Mouse (Mus musculus): ENCODE results near the gene Gm9747. TPM values are rescaled to one million over a fixed set of nuclear protein-coding genes. Genes with fewer than 3 reads are reported as not detected.

Gene Gm9747
- 25.5 and 29.0 TPM in 2 replicates for polyA plus RNA-seq (2015; fragmentation: Nextera tagmentation; extraction: Ambion mirVana)

DNA sequence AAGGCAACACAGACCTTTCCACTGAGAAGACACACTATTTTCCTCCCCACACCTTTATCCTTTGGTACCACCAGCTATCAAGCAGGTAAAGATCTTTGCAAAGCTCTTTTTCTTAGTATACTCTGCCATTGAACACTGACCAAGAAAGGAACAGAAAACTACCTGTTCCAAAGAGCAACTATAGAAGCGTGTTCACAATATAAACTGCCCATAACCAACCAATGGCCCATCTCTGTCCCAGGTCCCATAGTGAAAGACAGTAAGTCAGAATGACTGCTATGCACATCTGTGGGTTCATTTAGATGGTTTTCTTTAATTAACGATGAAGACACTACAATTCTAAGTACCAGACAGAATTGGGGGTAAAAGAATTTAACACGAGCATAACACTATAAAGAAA lies at the start of gene Gm9747:
Gene Gm9747 (plus strand): TSS at position 301 of the 400 bp plus-strand sequence.
- Histone ChIP-seq H3K27ac (no peak within 1 kb of the TSS), H3K36me3 (peaks cover 32% of the 10 kb centered on the region), H3K27me3 (no peaks in the 10 kb centered on the region), H3K4me2 (no peak within 1 kb of the TSS), H3K9me3 (no peaks in the 10 kb centered on the region), H3K4me1 (no peaks in the 10 kb centered on the region), H3K4me3 (no peak within 1 kb of the TSS), H3K9ac (no peak within 1 kb of the TSS)
- no peak for ATAC-seq (ENCODE audit: insufficient number of reproducible peaks, insufficient read depth, low FRiP score, low TSS enrichment, low read depth)
- 91% methylated on average over 3 of the region's 3 CpGs for WGBS

DNA sequence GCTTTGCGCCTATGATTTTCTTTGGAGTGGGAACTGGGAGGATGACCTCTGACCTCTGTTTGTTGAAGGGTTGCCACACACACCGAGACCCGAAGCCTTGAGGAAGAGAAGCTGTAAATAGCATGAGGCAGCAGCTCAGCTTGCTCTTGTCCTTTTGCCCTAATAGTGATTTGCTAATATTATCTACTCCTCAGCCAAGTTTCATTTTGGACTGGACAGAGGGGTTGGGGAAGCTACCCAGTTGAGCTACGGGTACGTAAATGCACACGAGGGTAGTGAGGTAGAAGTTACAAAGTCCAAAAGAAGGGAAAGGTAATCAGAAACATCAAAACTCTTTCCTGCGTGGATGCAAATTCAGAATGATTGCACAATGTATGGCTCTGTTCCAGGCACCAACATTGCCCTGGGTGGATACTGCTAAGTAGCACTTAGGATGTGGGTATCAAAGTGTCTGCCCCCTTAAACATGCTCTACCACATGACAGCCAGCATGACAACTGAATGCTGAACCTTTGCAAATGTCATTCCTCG lies 48.9 kb upstream of the Gm9747 start:
- no peak overlapping the region for H3K27ac ChIP-seq
- no peaks in the 10 kb centered on the region for H3K27me3 ChIP-seq
- no peak overlapping the region for H3K4me3 ChIP-seq
- no peaks in the 10 kb centered on the region for H3K36me3 ChIP-seq
- ATAC-seq (ENCODE audit: insufficient number of reproducible peaks, insufficient read depth, low FRiP score, low TSS enrichment, low read depth), result no peak
- no peak overlapping the region for H3K9ac ChIP-seq
- 66% methylated on average over 8 of the region's 8 CpGs for WGBS
- no peaks in the 10 kb centered on the region for H3K4me1 ChIP-seq
- H3K9me3 ChIP-seq, result no peaks in the 10 kb centered on the region
- H3K4me2 ChIP-seq, result no peak overlapping the region

DNA sequence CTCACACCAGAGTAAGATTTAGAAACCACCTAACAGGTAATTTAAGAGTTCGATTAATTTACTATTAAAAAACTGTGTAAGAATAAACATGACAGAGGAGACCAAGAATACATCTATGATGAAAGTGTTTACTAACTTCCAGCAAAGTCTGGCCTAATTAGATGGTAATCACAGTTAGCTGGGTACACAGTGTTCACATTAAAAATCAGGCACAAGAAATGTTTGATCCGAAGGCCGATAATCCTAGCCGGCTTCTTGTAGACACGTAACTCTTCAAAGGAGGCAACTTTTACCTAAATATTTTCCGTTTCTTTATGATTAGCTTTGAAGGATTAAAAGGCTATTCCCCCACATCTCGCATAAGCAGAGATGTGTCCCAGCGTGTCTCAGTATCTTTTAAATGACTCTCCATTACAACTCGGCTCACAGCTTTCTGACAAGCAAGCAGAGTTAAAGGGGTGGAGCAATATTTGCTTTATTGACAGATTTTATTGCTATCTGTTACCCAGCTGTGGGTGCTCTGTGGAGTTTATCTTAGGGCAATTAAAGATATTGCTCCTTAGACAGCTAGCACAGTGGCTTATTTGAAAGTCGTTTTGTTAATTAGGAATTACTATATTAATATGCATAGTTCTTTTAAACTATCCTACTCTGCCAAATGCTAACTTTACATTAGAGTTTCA lies 44.2 kb upstream of the Gm9747 start:
- Histone ChIP-seq H3K4me3 (no peak overlapping the region), H3K9me3 (no peaks in the 10 kb centered on the region), H3K27ac (no peak overlapping the region), H3K27me3 (no peaks in the 10 kb centered on the region), H3K9ac (no peak overlapping the region), H3K36me3 (no peaks in the 10 kb centered on the region), H3K4me2 (no peak overlapping the region), H3K4me1 (peaks cover 8% of the 10 kb centered on the region; the same call in 1 of the 2 replicates)
- no peak for ATAC-seq (ENCODE audit: insufficient number of reproducible peaks, insufficient read depth, low FRiP score, low TSS enrichment, low read depth)
- 74% methylated on average over 10 of the region's 10 CpGs for WGBS

DNA sequence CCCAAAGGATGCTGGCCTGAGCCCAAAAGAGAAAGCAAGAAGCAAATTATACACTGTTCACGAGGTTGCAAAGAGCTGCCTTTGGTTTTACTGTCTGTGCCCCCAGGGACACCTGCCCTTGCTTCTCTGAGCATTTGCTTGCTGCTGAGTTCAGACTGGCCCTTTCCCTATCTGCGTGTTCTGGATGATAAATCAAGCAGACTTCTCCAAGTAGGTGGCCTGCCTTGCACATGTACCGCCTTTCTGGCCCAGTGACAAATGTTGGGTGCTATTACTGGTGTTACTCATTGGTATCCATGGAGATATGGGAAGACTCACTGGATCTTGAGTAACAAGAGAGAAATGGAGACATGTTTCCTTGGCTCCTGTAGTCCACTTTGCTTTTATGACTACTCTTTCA lies 43.4 kb upstream of the Gm9747 start:
- Histone ChIP-seq H3K27ac (no peak overlapping the region), H3K36me3 (no peaks in the 10 kb centered on the region), H3K9ac (no peak overlapping the region), H3K27me3 (no peaks in the 10 kb centered on the region), H3K4me2 (no peak overlapping the region), H3K4me3 (no peak overlapping the region), H3K9me3 (no peaks in the 10 kb centered on the region), H3K4me1 (peaks cover 8% of the 10 kb centered on the region; the same call in 1 of the 2 replicates)
- WGBS, result 46% methylated on average over 3 of the region's 3 CpGs
- no peak for ATAC-seq (ENCODE audit: insufficient number of reproducible peaks, insufficient read depth, low FRiP score, low TSS enrichment, low read depth)

DNA sequence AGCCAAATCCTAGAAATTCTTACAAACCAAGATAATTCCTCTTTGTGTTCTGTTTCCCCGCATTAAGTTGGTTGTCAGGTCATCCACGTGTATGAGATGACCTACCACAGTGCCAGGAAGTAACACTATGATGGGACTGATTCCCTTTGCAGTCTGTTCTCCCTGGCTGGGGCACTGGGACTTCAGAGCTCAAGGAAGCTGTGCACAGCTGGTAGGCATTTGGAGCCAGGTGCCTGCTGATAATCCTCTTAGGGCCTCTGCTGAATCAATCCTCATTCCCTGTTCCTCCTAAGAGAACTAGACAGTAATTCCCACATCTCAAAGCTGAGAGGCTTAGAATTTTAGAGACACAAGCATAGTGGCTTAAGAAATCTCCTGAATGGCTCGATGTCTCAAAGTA lies 41.3 kb upstream of the Gm9747 start:
- peaks cover 8% of the 10 kb centered on the region; the same call in 1 of the 2 replicates for H3K4me1 ChIP-seq
- ATAC-seq (ENCODE audit: insufficient number of reproducible peaks, insufficient read depth, low FRiP score, low TSS enrichment, low read depth), result no peak
- no peaks in the 10 kb centered on the region for H3K9me3 ChIP-seq
- no peaks in the 10 kb centered on the region for H3K36me3 ChIP-seq
- WGBS, result 38% methylated on average over 3 of the region's 3 CpGs
- no peak overlapping the region for H3K4me3 ChIP-seq
- no peaks in the 10 kb centered on the region for H3K27me3 ChIP-seq
- no peak overlapping the region for H3K4me2 ChIP-seq
- no peak overlapping the region for H3K9ac ChIP-seq
- H3K27ac ChIP-seq, result no peak overlapping the region

DNA sequence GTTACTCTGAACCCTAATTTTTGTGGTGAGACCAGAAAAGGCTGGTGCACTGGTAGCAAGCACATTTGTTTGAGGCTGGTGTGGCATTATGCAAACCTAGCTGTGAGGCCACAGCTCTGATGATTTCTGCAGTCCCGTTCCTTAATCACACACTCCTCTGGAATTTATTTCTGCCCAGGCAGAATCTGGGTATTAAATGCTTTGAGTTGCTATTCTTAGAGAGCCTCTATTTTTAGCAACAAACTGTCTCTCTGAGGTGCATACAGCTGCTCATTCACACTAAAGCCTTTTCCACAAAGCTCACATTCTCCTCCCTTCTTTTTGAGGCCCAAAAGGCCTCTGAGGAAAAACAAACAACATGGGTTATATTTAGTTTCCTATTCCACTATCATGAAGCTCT lies 33.0 kb upstream of the Gm9747 start:
- Histone ChIP-seq H3K36me3 (no peaks in the 10 kb centered on the region), H3K27ac (peak overlapping the region; percentile 48), H3K27me3 (no peaks in the 10 kb centered on the region), H3K9me3 (no peaks in the 10 kb centered on the region), H3K4me2 (peak overlapping the region; percentile 11; the same call in 1 of the 2 replicates), H3K4me1 (peaks cover 22% of the 10 kb centered on the region), H3K9ac (no peak overlapping the region), H3K4me3 (no peak overlapping the region)
- no peak for ATAC-seq (ENCODE audit: insufficient number of reproducible peaks, insufficient read depth, low FRiP score, low TSS enrichment, low read depth)
- 2% methylated on average over 1 of the region's 1 CpGs for WGBS

DNA sequence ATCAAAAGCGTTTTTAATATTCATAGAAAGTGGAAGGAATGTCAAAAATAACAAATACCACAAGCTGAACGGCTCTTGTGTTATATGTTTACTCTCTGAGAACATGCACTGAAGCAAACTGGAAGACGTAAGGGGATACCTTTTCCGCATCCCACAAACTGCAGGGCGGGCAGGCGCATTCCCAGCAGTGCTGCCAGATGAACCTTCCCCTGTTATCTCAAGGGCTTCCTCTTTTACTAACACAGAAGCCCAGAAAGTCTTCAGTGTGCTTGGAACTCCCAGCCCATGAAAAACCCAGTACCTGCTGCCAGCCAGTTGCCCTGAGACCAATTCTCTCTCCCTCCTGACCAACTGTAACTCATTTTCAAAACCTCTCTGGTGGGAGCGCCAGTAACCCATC lies 32.3 kb upstream of the Gm9747 start:
- ATAC-seq (ENCODE audit: insufficient number of reproducible peaks, insufficient read depth, low FRiP score, low TSS enrichment, low read depth), result no peak
- WGBS, result 48% methylated on average over 7 of the region's 7 CpGs
- peak overlapping the region; percentile 66; the same call in 1 of the 2 replicates for H3K27ac ChIP-seq

DNA sequence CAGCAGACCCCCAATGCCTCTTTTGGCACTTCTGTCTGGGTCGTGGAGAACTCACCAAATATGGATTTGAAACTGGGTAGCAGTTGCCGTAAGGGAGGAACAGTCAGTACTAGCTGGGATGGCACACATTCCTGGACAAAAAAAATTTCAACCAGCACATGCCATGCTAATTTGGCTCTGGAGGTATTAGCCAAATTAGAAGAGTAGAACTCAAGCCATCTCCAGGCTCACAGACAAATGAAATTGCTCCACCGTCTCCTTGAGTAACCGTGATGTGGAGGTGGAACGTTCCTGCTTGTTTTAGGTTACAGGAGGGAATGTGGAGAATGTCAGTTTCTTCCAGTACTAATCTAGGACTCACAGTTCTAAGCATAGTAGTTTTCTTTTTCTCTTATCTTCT lies 25.4 kb upstream of the Gm9747 start:
- Histone ChIP-seq H3K9ac (no peak overlapping the region), H3K36me3 (no peaks in the 10 kb centered on the region), H3K9me3 (0 out of 2 replicates have a peak, but pooled peaks cover 6% of the 10 kb centered on the region), H3K4me1 (peaks cover 2% of the 10 kb centered on the region; the same call in 1 of the 2 replicates), H3K27ac (no peak overlapping the region), H3K27me3 (no peaks in the 10 kb centered on the region), H3K4me3 (no peak overlapping the region), H3K4me2 (no peak overlapping the region)
- 76% methylated on average over 5 of the region's 5 CpGs for WGBS
- no peak for ATAC-seq (ENCODE audit: insufficient number of reproducible peaks, insufficient read depth, low FRiP score, low TSS enrichment, low read depth)

More for the DNA sequence above, 32.3 kb upstream of the Gm9747 start:
- H3K4me3 ChIP-seq, result no peak overlapping the region
- H3K9ac ChIP-seq, result no peak overlapping the region
- 0 out of 2 replicates have a peak overlapping the region, but pooled peaks have one; percentile 11 for H3K4me2 ChIP-seq
- no peaks in the 10 kb centered on the region for H3K36me3 ChIP-seq
- peaks cover 22% of the 10 kb centered on the region for H3K4me1 ChIP-seq
- no peaks in the 10 kb centered on the region for H3K9me3 ChIP-seq
- H3K27me3 ChIP-seq, result no peaks in the 10 kb centered on the region

DNA sequence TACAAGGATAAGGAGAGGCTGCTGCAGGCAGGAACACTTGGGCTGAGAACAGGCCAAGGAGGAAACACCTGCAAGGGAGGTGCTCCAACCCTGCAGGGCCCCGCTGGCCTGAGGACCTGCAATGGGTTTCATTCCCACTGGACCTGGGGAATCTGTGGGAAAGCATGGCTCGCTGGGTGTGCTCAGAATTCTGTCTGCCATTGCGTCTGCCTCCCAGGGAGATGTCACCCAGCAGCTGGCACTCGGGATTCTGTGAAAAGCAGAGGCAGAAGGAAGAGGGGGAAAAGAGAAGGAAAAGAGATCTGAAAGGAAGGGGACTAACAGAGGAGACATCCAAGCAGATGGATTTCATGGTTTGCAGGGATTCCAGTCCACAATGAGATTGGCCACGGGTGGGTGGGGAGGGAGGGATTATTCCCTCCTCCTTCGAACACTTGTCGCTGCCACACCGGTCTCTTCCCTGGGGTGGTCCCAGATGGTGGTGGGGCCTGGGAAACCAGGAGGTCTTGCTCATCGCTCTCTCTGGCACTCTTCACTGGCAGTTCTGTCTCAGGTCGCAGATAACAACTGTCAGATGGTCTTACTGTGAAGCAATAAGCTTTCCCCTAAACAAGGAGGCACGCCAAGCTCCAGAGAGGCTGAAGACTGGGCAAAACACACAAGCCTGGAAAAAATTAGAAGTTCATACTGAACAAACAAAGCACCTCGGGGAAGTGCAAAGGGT lies 12.1 kb upstream of the Gm9747 start:
- Histone ChIP-seq H3K4me1 (peaks cover 12% of the 10 kb centered on the region), H3K9ac (no peak overlapping the region), H3K27me3 (no peaks in the 10 kb centered on the region), H3K4me2 (peak overlapping the region; percentile 44), H3K27ac (no peak overlapping the region; the same call in 1 of the 2 replicates), H3K9me3 (no peaks in the 10 kb centered on the region), H3K4me3 (no peak overlapping the region), H3K36me3 (no peaks in the 10 kb centered on the region)
- no peak; the same call in 1 of the 2 replicates for ATAC-seq (ENCODE audit: insufficient number of reproducible peaks, insufficient read depth, low FRiP score, low TSS enrichment, low read depth)
- WGBS, result 21% methylated on average over 12 of the region's 12 CpGs

DNA sequence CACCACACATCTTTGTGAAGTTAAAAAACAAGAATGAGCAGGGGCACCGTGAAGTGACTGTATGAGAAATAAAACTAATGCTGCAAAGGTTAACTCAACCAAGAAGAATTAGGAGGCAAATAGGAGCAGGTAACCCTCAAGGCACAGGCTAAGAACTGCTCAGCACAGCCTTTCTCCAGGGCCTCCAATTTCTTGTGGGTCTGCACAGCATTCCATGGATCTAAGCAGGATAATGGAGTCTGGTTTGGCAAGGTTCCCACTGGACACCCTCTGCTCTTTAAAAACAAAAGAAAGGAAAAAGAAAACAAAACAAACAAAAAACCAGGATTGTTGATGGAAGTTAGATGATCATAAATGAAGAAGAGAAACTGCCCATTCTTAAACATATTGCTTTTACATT lies 11.4 kb upstream of the Gm9747 start:
- no peak overlapping the region for H3K27ac ChIP-seq
- no peak for ATAC-seq (ENCODE audit: insufficient number of reproducible peaks, insufficient read depth, low FRiP score, low TSS enrichment, low read depth)
- H3K4me3 ChIP-seq, result no peak overlapping the region
- H3K4me2 ChIP-seq, result peak overlapping the region; percentile 44; the same call in 1 of the 2 replicates
- WGBS, result 9% methylated on average over 1 of the region's 1 CpGs
- H3K36me3 ChIP-seq, result no peaks in the 10 kb centered on the region
- peaks cover 12% of the 10 kb centered on the region for H3K4me1 ChIP-seq
- H3K9me3 ChIP-seq, result no peaks in the 10 kb centered on the region
- H3K27me3 ChIP-seq, result no peaks in the 10 kb centered on the region
- H3K9ac ChIP-seq, result no peak overlapping the region

DNA sequence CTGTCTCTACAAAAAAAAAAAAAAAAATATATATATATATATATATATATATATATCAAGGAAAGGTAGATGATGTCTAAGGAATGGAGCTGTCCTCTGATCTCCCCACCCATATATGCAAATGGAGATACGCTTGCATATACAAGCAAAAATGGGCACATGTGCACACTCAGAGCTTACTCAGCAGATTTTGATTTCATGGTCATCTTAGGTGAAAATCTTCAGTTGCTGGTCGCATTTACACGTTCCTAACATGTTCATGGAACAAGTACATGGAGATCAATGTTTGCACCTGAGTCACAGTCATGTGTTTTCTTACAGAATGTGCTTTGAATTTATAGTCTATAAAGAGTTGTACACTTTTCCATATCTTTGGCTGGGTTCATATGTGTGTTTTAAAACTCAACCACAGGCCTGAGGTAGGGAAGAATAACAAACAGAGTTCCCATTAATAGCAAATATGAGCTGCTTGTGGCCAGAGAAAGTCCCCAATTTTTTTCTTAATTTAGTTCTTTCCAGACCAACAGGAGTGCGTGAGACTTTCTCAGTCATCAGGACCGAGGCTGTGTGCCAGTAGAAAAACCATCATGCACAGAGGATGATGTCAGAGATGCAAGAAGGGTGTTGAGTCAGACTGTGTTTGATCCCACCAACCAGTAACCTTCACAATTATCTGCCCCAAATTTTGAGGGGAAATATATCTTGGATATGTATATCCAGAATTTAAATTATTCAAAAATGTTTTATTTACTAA lies 9.7 kb upstream of the Gm9747 start:
- ATAC-seq (ENCODE audit: insufficient number of reproducible peaks, insufficient read depth, low FRiP score, low TSS enrichment, low read depth), result no peak
- H3K4me1 ChIP-seq, result peaks cover 12% of the 10 kb centered on the region
- no peaks in the 10 kb centered on the region for H3K9me3 ChIP-seq
- no peaks in the 10 kb centered on the region for H3K27me3 ChIP-seq
- H3K4me3 ChIP-seq, result no peak overlapping the region
- 91% methylated on average over 5 of the region's 5 CpGs for WGBS
- no peak overlapping the region for H3K4me2 ChIP-seq
- no peak overlapping the region for H3K27ac ChIP-seq
- H3K9ac ChIP-seq, result no peak overlapping the region
- no peaks in the 10 kb centered on the region for H3K36me3 ChIP-seq
